Mouse (Mus musculus) liver, adult (tissue): Measurements from ENCODE around the gene Rimbp2.
A peak's percentile ranks its signal among the peaks of the same experiment; 100 is the strongest.

Experiments
- GATA4 ChIP-seq: IDR thresholded peaks from 2 replicates; pipeline ENCODE4 v1.6.1; 2014; ENCODE audit warnings: mild to moderate bottlenecking, low read length; ENCODE audit not compliant: insufficient replicate concordance

Rimbp2 gene

GRCm38 (mm10) chr5:128953278-128954070 is at the start of gene Rimbp2:
TSS of gene Rimbp2 (minus strand) at chr5:128953486.
- TF ChIP-seq GATA4 = no peak

GRCm38 (mm10) chr5:129002571-129003011 is 49.3 kb upstream of the Rimbp2 start:
- TF ChIP-seq GATA4 = peak; percentile 90

GRCm38 (mm10) chr5:129000706-129001468 is 47.6 kb upstream of the Rimbp2 start:
- TF ChIP-seq GATA4 = no peak

- TF ChIP-seq GATA4 = no peak
Measured at GRCm38 (mm10) chr5:128987141-128987954, 34.1 kb upstream of the Rimbp2 start.

GRCm38 (mm10) chr5:128985946-128986345 is 32.7 kb upstream of the Rimbp2 start:
- no peak for TF ChIP-seq GATA4

GRCm38 (mm10) chr5:128984536-128984935 is 31.2 kb upstream of the Rimbp2 start:
- TF ChIP-seq GATA4 = no peak

- no peak for TF ChIP-seq GATA4
Measured at GRCm38 (mm10) chr5:128981607-128982006, 28.3 kb upstream of the Rimbp2 start.

GRCm38 (mm10) chr5:128980857-128981256 is 27.6 kb upstream of the Rimbp2 start:
- no peak for TF ChIP-seq GATA4

- no peak for TF ChIP-seq GATA4
Measured at GRCm38 (mm10) chr5:128978957-128979356, 25.7 kb upstream of the Rimbp2 start.

- no peak for TF ChIP-seq GATA4
Measured at GRCm38 (mm10) chr5:128976266-128976665, 23.0 kb upstream of the Rimbp2 start.

- TF ChIP-seq GATA4 = no peak
Measured at GRCm38 (mm10) chr5:128971298-128971697, 18.0 kb upstream of the Rimbp2 start.

GRCm38 (mm10) chr5:128970878-128971277 is 17.6 kb upstream of the Rimbp2 start:
- no peak for TF ChIP-seq GATA4

- TF ChIP-seq GATA4 = no peak
Measured at GRCm38 (mm10) chr5:128964353-128964752, 11.1 kb upstream of the Rimbp2 start.

GRCm38 (mm10) chr5:128958916-128959315 is 5.6 kb upstream of the Rimbp2 start:
- TF ChIP-seq GATA4 = no peak

GRCm38 (mm10) chr5:128952291-128953195 is 743 bp downstream of the Rimbp2 start:
- no peak for TF ChIP-seq GATA4

- TF ChIP-seq GATA4 = no peak
Measured at GRCm38 (mm10) chr5:128951472-128951871, 1.8 kb downstream of the Rimbp2 start.
